Mouse (Mus musculus): ENCODE data around the gene Osbp. TPM values are rescaled to one million over a fixed set of nuclear protein-coding genes. Genes with fewer than 3 reads are reported as not detected.
"Not testable (repeated sequence)": the region's sequence is repeated elsewhere in the genome, so short reads cannot be mapped to it uniquely, and the experiment has no call there.

Gene Osbp
- total RNA-seq (2021): 10 to 100 TPM; 51.3 to 52.5 TPM
- long read RNA-seq, full-length matches to known transcripts: 75 of 88 reads
- long read RNA-seq, partial matches to known transcripts: 9 of 88 reads
- long read RNA-seq, other reads (novel, unspliced or antisense): 4 of 88 reads

DNA sequence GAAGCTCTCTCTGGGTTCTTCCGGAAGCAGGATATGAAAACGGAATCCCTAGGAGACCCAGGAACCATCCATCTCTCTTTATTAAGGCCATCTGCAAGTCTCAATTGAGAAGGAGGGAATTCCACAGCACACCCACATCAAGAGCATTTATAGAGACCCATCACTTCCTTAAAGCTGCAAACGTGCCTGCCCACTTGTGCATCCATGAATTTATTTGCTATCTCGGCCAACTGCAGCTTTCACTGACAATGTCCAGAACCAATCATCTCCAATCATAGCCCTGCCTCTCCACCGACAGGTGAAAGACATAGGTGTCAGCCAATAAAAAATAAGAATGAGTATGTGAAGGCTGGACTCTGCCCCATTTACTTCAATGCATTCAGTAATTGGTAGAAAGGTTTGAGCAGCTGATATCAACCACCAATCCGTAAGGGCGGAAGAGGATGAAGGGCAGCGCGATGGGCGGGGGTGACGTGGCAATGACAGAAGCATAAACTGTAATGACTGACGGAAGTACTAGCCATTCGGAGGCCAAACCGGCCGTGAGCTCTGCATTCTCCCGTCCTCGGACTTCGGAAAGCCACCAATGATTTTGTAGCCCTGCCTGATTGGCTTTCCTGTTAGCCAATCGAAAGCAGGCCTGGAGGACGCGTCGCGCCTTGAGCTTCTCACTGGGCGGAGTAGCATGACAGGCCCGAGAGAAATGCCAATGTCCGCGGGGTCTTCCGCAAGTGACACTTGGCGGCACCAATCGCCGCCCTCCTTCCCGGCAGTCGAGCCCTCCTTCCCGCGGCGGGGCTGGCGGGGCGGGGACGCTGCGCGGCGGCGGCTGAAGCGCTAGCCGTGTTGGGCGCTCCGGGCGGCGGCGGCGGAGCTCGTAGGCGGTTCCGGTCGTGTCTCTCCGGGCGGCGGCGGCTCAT, at the start of gene Osbp:
Osbp (plus strand) TSS at position 919 of the 920 bp plus-strand sequence.
- peak; percentile 100 for DNase-seq (ENCODE audit: low spot score in 2 of 2)

DNA sequence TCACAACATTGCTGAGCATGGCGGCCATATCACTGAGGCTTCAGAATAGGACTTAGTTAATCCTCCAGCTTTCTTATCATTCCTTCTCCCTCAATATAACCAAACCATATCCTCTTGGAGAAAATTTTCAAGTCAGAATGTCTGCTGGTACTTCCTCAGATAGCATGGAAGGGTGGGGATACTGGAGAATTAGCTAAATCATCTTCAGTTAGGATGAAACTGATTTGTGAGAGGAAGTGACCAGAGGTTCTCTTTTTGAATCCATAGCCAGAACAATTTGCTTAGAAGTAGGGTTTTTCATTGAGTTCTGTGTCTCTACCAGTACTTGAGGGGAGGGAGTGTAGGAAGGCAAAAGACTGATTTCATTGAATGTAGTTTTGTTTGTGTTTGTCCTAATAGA, 43.7 kb upstream of the Osbp start:
- DNase-seq (ENCODE audit: low spot score in 2 of 2): no peak

DNA sequence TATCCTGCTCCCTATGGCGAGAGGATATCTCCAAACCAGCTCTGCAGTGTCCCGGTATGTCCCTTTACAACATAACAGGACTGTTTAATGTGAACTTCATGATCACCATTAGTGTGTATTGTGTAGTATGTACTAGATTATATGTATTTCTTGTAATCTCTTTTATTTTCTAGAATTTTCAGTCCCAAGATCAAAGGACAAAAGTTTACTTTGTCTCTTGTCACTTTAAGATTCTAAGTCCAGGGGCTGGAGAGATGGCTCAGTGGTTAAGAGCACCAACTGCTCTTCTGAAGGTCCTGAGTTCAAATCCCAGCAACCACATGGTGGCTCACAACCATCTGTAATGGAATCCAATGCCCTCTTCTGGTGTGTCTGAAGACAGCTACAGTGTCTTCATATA, 43.2 kb upstream of the Osbp start:
- not testable (repeated sequence) for DNase-seq (ENCODE audit: low spot score in 2 of 2)

DNA sequence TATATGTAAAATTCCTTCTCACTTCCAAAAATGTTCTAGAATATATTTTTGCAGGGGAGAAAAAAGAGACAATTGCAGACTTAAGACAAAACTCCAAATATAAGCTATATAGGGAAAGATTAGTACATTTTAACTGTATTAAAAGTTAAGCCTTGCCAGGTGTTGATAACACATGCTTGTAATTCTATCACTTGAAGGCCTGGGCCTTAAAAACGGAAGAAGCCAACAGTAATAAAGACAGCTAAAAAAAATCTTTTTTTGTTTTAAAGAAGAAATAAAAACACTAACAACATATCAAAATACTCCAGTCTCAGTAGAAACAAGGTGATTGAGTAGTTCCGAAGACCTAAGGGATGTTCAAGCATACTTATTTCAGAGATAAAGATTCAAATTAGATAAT, 39.4 kb upstream of the Osbp start:
- DNase-seq (ENCODE audit: low spot score in 2 of 2): no peak

DNA sequence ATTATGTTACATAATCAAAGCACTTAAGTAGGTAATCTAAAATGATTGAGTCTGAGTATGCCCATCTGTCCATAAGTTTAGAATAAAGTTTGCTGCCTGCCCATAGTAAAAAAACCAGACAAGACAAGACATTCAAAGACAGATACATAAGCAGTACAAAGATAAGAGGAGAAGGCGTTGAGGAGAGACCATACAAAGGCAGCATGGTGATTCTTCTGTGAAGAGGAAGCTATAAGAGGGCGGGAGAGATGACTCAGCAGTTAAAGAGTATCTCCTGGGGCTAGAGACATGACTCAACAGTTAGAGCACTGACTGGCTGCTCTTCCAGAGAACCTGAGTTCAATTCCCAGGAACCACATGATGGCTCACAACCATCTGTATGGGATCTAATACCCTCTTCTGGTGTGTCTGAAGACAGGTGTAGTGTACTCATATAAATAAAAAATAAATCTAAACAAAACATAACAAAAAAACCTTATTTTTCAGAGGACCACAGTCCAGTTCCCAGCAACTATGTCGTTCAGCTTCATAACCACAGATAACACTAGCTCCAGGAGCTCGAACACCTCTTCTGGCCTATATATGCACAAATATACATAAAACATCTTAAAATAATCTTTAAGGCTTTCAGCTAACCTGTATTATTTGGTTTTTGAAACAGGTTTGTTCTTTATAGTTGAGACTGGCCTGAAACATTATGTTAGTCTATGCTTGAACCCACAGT, 37.6 kb upstream of the Osbp start:
- DNase-seq (ENCODE audit: low spot score in 2 of 2): no peak

DNA sequence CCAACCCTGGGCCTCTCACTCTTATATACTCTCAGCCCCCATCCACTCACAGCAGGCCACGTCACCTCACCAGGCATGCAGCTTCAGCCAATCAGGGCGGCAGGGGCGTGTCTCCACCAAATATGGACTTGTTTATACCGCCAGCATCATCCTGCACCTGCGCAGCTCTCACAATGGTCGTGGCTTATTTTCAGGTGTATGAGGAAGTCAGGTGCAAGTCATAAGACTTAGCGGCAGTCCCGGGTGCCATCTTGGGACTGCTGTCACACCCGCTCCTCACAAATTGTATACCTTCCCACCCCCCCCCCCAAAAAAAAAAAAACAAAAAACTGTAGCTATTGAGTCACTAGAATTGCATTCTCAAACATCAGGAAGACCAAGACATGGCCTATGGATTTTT, 19.3 kb upstream of the Osbp start:
- not testable (repeated sequence) for DNase-seq (ENCODE audit: low spot score in 2 of 2)

DNA sequence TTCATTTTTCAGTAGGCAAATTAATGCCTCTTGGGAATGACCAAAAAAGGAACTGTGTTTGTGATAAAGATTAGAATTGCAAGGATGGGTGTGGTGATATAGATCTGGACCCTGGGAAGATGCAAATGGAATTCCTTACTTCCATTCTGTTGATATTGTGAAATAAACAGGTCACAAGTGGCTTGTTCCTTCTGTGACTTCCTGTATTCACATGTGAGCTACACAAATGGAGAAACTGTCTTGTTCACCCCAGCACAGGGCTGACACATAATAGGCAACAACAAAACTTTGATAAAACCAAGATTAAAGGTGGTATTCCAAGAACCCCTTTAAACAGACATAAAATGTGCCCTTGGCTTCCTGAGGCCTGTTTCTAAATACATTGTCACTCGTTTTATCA, 15.9 kb upstream of the Osbp start:
- DNase-seq (ENCODE audit: low spot score in 2 of 2): no peak

DNA sequence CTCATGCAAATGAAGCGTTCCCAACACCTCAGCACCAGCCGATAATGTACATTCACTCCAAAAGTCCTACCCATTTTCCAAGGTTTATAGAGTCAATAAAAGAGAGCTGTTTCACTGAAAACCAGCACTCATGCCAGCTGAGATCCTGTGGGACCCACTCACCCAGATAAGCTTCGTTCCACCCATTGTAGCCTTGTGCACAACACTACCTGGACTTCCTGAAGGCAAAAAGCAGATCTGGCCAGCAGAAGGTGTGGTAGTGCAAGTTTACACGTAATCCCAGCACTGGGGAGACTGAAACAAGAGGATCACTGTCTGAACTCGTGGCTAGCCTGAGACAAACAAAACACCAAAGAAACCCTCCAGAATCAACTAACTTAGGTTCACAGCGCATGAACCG, 15.0 kb upstream of the Osbp start:
- DNase-seq (ENCODE audit: low spot score in 2 of 2): no peak

DNA sequence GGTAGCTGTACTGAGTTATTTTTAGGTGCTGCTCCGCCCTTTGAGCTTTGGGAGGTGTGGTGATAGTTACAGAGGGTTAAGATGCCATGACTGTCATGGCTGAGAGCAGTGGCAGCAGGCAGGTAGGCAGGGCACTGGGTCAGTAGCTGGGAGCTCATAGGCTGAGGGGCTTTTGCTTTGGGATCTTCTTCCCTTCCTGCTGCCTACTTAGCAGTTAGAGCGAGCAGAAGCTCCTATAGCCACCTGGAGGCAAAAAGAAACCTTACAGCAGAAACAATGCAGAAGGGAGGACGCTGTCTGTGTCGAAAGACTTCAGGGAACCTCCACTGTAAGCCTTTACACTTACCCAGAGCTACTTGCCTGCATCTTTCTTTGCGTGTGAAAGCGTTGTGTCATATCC, 11.5 kb upstream of the Osbp start:
- no peak for DNase-seq (ENCODE audit: low spot score in 2 of 2)

DNA sequence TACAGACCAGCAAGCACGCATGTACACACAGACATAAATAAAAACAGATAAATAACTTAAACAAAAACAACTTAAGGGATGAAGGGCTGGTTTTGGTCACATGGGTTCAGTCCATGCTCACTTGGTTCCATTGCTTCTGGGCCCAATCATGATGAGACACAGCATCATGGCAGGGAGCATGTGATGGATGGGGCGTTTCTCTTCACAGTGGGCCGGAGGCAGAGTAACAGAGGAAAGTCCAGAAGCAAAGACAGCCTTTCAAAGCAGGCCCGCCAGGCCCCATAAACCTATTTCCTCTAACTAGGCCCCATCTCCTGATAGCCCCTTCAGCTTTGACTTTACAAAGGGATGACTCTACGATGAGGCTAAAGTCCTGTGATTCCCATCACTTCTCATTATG, 9.1 kb upstream of the Osbp start:
- no peak for DNase-seq (ENCODE audit: low spot score in 2 of 2)

DNA sequence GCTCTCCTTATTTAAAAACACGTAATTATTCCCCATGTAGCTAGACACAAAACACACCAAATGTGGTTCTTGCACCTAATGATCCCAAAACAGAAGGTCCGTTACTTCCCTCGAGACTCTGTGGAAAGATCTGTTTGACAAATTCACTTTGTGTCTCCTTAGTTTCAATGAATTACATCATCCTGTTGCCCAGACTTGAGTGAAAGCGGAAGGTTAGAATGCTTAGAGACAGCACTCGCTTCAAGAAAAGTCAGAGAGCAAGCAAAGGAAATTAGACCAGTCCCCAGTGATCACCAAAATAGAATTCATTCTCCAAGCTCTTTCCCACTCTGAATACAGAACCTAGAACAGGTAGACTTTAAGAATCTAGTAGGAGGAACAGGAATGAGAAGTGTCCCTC, 8.3 kb upstream of the Osbp start:
- no peak for DNase-seq (ENCODE audit: low spot score in 2 of 2)

DNA sequence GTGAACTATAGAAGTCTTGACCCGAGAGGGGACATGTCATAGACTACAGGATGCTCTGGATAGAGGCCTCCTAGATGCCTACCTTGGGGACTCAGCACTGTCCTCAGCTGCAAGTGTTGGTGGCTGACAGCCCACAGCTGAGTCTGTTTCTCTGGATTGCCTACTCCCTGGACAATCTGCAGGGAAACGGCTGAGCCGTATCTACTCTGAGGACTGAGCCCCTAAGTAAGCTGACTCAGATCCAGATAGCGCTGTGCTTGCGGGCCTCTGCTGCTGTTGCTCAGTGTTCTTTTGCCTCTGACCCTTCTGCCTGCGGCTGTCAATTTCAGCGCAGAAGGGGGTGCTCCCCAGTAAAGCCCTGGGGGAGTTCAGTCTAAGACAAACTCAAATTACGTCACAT, 7.9 kb upstream of the Osbp start:
- no peak for DNase-seq (ENCODE audit: low spot score in 2 of 2)

DNA sequence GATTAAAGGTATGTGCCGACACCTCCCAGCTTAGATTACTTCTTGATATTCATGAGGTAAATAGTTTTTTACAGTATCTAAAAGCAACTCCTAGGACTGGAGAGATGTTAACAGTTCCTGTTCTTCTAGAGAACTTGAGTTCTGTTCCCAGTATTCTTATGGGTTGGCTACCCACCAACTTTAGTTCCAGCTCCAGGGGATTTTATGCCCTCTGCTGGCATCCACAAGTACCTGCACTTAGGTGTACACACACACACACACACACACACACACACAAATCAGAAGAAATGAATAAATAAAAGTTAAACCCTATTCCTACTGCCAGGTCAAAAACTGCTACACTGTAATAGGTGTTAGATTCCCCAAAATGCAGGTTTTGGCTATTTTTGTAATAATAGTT, 1.5 kb upstream of the Osbp start:
- no peak for DNase-seq (ENCODE audit: low spot score in 2 of 2)

DNA sequence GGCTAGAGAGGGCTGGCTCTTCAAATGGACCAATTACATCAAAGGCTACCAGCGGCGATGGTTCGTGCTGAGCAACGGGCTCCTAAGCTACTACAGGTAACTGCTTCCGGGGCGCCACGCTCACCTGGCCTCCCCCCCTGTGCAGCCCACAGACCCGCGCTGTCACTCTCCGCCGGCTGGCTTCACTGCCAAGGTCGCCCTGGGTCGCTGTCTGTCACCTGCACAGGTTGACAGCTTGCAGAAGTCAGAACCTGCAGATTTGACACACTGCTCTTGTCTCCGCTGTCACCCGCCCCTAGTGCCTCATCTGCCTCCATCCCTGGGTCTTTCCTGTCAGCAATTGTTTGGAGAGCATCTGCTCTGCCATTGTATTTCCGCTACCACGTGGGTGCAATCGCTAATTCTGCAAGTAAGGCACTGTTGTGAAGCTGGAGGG, 478 bp downstream of the Osbp start:
- DNase-seq (ENCODE audit: low spot score in 2 of 2): peak; percentile 33 to 69

DNA sequence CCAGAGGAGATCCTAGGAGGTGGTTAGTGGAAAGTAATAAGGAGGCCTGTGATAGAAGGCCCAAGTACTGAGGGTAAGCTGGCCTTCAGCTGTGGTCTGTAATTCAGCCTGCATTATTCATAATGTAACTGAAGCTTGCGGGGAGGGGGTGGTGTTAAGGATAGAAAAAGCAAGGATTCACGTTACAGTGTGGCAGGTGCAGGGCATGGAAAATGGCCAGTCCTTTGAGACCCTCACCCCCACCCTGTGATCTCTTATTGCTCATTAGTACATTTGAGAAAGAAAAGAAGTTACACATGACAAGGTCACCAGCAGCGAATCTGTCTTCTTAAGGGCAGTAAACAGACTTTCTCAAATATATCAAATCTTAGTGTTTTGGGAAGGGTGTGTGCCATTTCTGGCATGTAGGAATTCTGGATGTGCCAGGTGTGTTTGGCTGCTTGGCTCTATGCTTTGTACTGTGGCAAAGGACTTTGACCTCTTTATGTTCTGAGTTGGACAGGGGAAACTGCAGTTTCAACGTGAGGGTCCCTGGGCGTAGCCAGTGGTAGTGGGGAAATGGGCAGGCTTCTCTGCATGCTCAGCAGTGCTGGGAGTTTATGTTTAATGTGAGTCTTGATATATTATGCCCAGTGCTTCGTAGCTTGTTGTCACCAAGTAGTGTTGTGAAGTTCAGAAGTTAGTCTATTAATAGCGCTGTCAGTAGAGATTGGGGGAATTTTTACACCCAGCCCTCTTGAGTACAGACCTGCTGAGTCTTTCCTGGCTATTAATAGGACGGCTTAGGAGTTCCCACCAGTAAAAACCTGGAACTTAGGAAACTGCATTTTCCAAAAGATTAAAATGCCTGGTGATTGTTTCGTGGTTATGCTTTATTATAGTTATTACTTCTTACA, 3.7 kb downstream of the Osbp start:
- DNase-seq (ENCODE audit: low spot score in 2 of 2): no peak

DNA sequence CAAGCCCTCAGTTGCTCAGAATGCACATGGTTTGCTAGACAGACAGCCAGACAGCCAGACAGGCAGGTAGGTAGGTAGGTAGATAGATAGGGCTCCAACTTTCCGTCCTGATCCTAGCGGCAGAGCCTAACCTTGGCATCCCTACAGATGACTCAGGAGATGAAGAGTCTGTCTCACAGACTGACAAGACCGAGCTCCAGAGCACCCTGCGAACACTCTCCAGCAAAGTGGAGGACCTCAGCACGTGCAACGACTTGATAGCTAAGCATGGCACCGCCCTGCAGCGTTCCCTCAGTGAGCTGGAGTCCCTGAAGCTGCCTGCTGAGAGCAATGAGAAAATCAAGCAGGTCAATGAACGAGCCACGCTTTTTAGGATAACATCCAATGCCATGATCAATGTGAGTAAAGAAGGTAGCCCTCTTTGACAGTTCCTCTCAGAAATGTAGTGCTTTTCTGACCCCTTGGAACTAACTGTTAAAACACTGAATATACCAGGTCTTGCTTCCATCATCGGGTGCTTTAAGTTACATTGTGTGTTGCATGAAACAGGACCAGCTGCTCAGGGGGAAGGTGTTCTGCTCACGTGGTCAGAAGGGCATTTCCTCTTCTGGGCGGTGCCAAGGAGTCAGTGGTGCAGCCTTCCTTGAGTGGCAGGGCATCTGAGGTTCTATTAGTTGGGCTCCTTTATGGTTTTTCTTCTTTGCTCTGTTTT, 7.9 kb downstream of the Osbp start:
- no peak for DNase-seq (ENCODE audit: low spot score in 2 of 2)

DNA sequence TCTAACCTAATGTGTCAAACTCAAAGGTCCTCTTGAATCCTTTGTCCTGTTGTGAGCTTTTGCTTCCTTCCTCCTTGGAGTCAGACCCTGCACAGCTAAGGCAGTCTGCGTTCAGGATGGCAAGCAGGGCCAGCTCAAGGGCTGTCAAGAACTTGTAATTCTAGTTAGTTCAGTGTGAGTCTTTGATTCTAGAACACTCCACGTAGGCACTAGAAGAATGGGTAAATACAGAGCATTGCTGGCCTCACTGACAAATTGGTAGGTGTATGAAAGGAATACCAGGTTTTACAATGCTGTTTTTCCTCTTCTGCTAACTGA, 8.4 kb downstream of the Osbp start:
- DNase-seq (ENCODE audit: low spot score in 2 of 2): no peak

DNA sequence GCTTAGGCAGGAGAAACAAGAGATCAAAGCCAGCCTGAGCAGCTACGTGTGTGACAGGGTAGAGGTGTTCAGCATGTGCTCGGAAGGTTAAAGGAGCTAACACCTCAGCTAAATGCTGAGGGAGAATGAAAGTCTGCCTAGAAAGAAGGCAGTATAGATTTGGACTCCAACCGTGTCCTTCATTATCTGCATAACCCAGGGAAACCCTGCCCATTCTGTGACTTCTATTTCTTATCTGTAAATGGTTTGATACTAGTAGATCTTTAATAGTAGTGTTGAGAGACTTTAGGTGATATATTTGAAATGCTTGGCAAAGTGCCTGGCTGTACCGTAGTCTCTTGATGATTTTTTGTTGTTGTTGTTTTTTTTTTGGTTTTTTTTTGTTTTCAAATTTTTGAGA, 9.9 kb downstream of the Osbp start:
- DNase-seq (ENCODE audit: low spot score in 2 of 2): no peak

DNA sequence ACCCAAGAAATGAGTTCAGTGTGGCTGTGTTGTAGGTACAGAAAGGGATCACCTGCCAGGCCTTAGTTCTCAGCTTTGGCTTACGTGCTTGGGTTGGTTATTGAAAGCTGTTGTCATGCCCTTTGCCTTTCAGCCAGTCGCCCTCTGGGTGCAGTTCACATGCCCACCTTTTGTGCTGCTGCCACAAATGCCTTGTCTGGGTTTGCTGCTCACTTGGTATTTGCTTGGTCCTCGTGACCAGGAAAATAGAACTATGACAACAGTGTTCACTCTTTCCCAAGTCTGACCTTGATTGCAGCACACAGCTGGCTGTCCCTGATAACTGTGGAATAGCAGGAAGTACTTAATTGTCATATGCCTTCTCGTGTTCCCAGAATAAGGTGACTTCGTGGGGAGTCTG, 11.6 kb downstream of the Osbp start:
- DNase-seq (ENCODE audit: low spot score in 2 of 2): no peak

DNA sequence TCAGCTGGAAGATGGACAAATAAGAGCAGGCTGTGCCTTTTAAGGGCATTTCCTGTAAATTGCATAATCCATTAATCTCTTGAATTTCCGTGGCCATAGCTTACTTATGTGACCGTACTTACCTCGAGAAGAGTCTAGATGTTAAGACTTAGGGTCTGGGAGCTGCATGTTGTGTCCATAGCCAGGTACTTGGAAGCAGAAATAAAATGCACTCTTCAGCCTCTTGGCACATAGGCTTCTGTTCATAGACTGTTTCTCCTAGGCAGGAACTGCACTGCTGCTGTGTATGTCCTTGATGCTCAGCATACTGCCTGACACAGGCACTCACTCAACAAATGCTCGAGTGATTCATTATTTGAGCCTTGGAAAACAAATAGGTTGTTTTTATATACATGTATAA, 14.7 kb downstream of the Osbp start:
- DNase-seq (ENCODE audit: low spot score in 2 of 2): no peak

DNA sequence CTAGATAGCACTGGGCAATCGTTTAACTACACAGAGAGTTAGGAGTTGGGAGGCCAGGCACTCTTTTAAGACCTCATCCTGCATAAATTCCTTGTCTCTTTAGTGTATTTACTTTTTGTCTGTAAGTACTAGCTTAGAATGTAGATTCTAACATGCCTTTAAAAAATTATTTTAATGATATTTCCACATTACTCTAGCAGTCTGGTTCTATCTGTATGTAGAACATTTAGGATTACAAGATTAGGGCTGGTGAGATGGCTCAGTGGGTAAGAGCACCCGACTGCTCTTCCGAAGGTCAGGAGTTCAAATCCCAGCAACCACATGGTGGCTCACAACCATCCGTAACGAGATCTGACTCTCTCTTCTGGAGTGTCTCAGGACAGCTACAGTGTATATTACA, 18.9 kb downstream of the Osbp start:
- not testable (repeated sequence) for DNase-seq (ENCODE audit: low spot score in 2 of 2)

Measured in layer of hippocampus, adult 18-20 months (tissue).